Mouse (Mus musculus) thymus, adult 2 months (tissue): ENCODE measurements at regions not wholly inside any gene's neighbourhood (a gene's known extent, or its start where the extent isn't known, plus 50 kb on each side); places are given as distances from the start of the nearest gene placed in this dataset.

ENCODE experiments used
- CTCF ChIP-seq: fragments of 200-500 bp; IDR thresholded peaks from 2 replicates; pipeline ENCODE4 v1.5.1; 2012; ENCODE audit warnings: mild to moderate bottlenecking, control low read depth, low read length, moderate library complexity, borderline replicate concordance; ENCODE audit not compliant: control insufficient read depth, poor library complexity, insufficient read depth; ENCODE audit errors: extremely low read depth
- POLR2A ChIP-seq: fragments of 200-500 bp; IDR thresholded peaks from 2 replicates; pipeline ENCODE4 v1.6.1; 2012; ENCODE audit warnings: mild to moderate bottlenecking, low read length, control low read depth, moderate library complexity; ENCODE audit not compliant: control insufficient read depth, poor library complexity, insufficient read depth; ENCODE audit errors: extremely low read depth

- TF ChIP-seq POLR2A: no peak
- no peak for TF ChIP-seq CTCF
Measured at GRCm38 (mm10) chr2:159652243-159652642, 681.7 kb downstream of the Gm826 start.
